Mouse (Mus musculus) telencephalon, adult 2 months (tissue): ENCODE results near the gene Tnni2.

Source experiments
- DNase-seq: peaks from one replicate; pipeline ENCODE4 v3.0.0-alpha.2; 2011; ENCODE audit warnings: low read depth, low spot score

The Tnni2 gene

GRCm38 (mm10) chr7:142458676-142459298 is 17.2 kb downstream of the Tnni2 start:
- DNase-seq: no peak

- no peak for DNase-seq
Measured at GRCm38 (mm10) chr7:142459299-142459691, 17.7 kb downstream of the Tnni2 start.

- DNase-seq: no peak
Measured at GRCm38 (mm10) chr7:142460636-142461077, 19.0 kb downstream of the Tnni2 start, which contains the start of gene Lsp1. Gene Lsp1, plus strand, starts transcription at chr7:142460809.

GRCm38 (mm10) chr7:142461446-142461845 is 19.8 kb downstream of the Tnni2 start:
- no peak for DNase-seq

GRCm38 (mm10) chr7:142462190-142462589 is 20.6 kb downstream of the Tnni2 start:
- no peak for DNase-seq

- no peak for DNase-seq
Measured at GRCm38 (mm10) chr7:142462594-142463078, 21.0 kb downstream of the Tnni2 start.

- DNase-seq: no peak
Measured at GRCm38 (mm10) chr7:142470171-142470691, 28.6 kb downstream of the Tnni2 start.

GRCm38 (mm10) chr7:142470808-142471413 is 29.3 kb downstream of the Tnni2 start:
- no peak for DNase-seq

GRCm38 (mm10) chr7:142471414-142471861 is 29.8 kb downstream of the Tnni2 start:
- no peak for DNase-seq

- no peak for DNase-seq
Measured at GRCm38 (mm10) chr7:142471884-142472570, 30.4 kb downstream of the Tnni2 start.

GRCm38 (mm10) chr7:142472936-142473335 is 31.3 kb downstream of the Tnni2 start:
- DNase-seq: no peak

- no peak for DNase-seq
Measured at GRCm38 (mm10) chr7:142473476-142473875, 31.9 kb downstream of the Tnni2 start.

- DNase-seq: no peak
Measured at GRCm38 (mm10) chr7:142474799-142475198, 33.2 kb downstream of the Tnni2 start.

GRCm38 (mm10) chr7:142475641-142476040 is 34.0 kb downstream of the Tnni2 start:
- no peak for DNase-seq

GRCm38 (mm10) chr7:142476271-142476670 is 34.7 kb downstream of the Tnni2 start:
- no peak for DNase-seq

GRCm38 (mm10) chr7:142476795-142477452 is 35.3 kb downstream of the Tnni2 start:
- DNase-seq: no peak

GRCm38 (mm10) chr7:142478001-142478400 is 36.4 kb downstream of the Tnni2 start:
- DNase-seq: no peak

GRCm38 (mm10) chr7:142478574-142478973 is 37.0 kb downstream of the Tnni2 start:
- no peak for DNase-seq

GRCm38 (mm10) chr7:142479307-142479706 is 37.7 kb downstream of the Tnni2 start:
- DNase-seq: no peak

- no peak for DNase-seq
Measured at GRCm38 (mm10) chr7:142479886-142480285, 38.3 kb downstream of the Tnni2 start.

- no peak for DNase-seq
Measured at GRCm38 (mm10) chr7:142480661-142481060, 39.1 kb downstream of the Tnni2 start.

- no peak for DNase-seq
Measured at GRCm38 (mm10) chr7:142481186-142481567, 39.6 kb downstream of the Tnni2 start.
